Mouse (Mus musculus) heart, adult 2 months (tissue): ENCODE measurements around the gene 4921507P07Rik. TPM values are rescaled to one million over a fixed set of nuclear protein-coding genes. Genes with fewer than 3 reads are reported as not detected.

Source experiments
- DNase-seq, 2 experiments: peaks; one replicate each; pipeline ENCODE4 v3.0.0; 2021
- H3K27ac ChIP-seq: fragments of 200-600 bp; 2 replicates; pipeline ENCODE4 v1.8.1; 2022
- H3K27me3 ChIP-seq: fragments of 200-500 bp; 2 replicates; pipeline ENCODE4 v1.6.1; 2012; ENCODE audit warnings: mild to moderate bottlenecking, low read length, inconsistent platforms, mixed read lengths; ENCODE audit not compliant: control insufficient read depth, insufficient read depth
- H3K36me3 ChIP-seq: fragments of 200-500 bp; 2 replicates; pipeline ENCODE4 v1.6.1; 2012; ENCODE audit warnings: low read length, inconsistent platforms; ENCODE audit not compliant: control insufficient read depth, insufficient read depth
- H3K4me1 ChIP-seq: fragments of 200-500 bp; 2 replicates; pipeline ENCODE4 v1.6.1; 2011; ENCODE audit warnings: low read length; ENCODE audit not compliant: control insufficient read depth, insufficient read depth
- H3K4me3 ChIP-seq: fragments of 200-600 bp; 2 replicates; pipeline ENCODE4 v1.8.1; 2022
- H3K79me2 ChIP-seq: fragments of 200-500 bp; replicated peaks from 2 replicates; pipeline ENCODE4 v1.6.1; 2012; ENCODE audit warnings: mild to moderate bottlenecking, inconsistent platforms, low read length, moderate library complexity, mixed read lengths; ENCODE audit not compliant: control insufficient read depth, insufficient read depth
- H3K9ac ChIP-seq: fragments of 200-500 bp; 2 replicates; pipeline ENCODE4 v1.6.1; 2012; ENCODE audit warnings: low read depth, mild to moderate bottlenecking, control low read depth, inconsistent platforms, low read length, mixed read lengths
- CTCF ChIP-seq: fragments of 200-600 bp; IDR thresholded peaks from 2 replicates; pipeline ENCODE4 v1.8.1; 2022; ENCODE audit warnings: antibody characterized with exemption, mild to moderate bottlenecking, moderate library complexity
- EP300 ChIP-seq: fragments of 200-500 bp; IDR thresholded peaks from 2 replicates; pipeline ENCODE4 v1.6.1; 2011; ENCODE audit warnings: low read depth, low read length, control low read depth; ENCODE audit not compliant: insufficient read depth
- POLR2A ChIP-seq: fragments of 200-500 bp; IDR thresholded peaks from 2 replicates; pipeline ENCODE4 v1.6.1; 2011; ENCODE audit warnings: mild to moderate bottlenecking, low read depth, low read length, control low read depth; ENCODE audit not compliant: insufficient read depth
- WGBS: fragments of 180-500 bp; shearing (Covaris S2); methylation state at CpG from one replicate; pipeline ENCODE4 v1.1.7; 2018; 5-methylcytosine and 5-hydroxymethylcytosine counted together
- intact Hi-C: fragments of 180-260 bp; cut with DNase I; formaldehyde crosslinking; loops from one replicate; pipeline ENCODE4 v1.15.1; 2025
- microRNA-seq, 2 experiments: library from miRNA; unstranded; fragments of <30 nt; microRNA quantifications; one replicate each; pipeline ENCODE4 v1.2.0; 2021
- polyA plus RNA-seq: library from polyadenylated mRNA; depleted of rRNA; stranded (reverse); fragments of >200 nt; gene quantifications from 2 replicates; pipeline ENCODE4 v1.2.3, GENCODE M21; 2012; rRNA removed
- total RNA-seq, 2 experiments: library from RNA; stranded (reverse); gene quantifications; 2 replicates each; pipeline ENCODE4 v1.2.3; 2021

The 4921507P07Rik gene
- total and polyA plus RNA-seq, 3 experiments, result 0.20 to 0.29 (median 0.29) TPM

- intact Hi-C loops, result loop anchor here (1.0 to 5.0 kb wide), 2 partner anchors 69 to 214 kb away; partner anchors contain the start of gene Osbpl3
- H3K4me1 ChIP-seq, result no peaks in the 10 kb centered on the region
- no peak overlapping the region for H3K9ac ChIP-seq
- no peak overlapping the region for H3K27ac ChIP-seq
- 25% methylated on average over 7 of the region's 7 CpGs for WGBS
- no peaks in the 10 kb centered on the region for H3K36me3 ChIP-seq
- H3K4me3 ChIP-seq, result no peak overlapping the region
- H3K79me2 ChIP-seq, result no peaks in the 10 kb centered on the region
- H3K27me3 ChIP-seq, result no peaks in the 10 kb centered on the region
- TF ChIP-seq CTCF, result peak; percentile 92
- TF ChIP-seq EP300, result 0 out of 2 replicates have a peak, but pooled peaks have one; percentile 38
- no peak for TF ChIP-seq POLR2A
- DNase-seq, result peak; percentile 29 to 53
Measured at GRCm38 (mm10) chr6:50526597-50527024, 69.8 kb downstream of the 4921507P07Rik start.

- no peaks in the 10 kb centered on the region for H3K36me3 ChIP-seq
- H3K4me1 ChIP-seq, result no peaks in the 10 kb centered on the region
- no peaks in the 10 kb centered on the region for H3K27me3 ChIP-seq
- no peak for DNase-seq
- WGBS, result 87% methylated on average over 8 of the region's 8 CpGs
- no peaks in the 10 kb centered on the region for H3K79me2 ChIP-seq
- no peak overlapping the region for H3K9ac ChIP-seq
- TF ChIP-seq POLR2A (no peak), EP300 (no peak), CTCF (no peak)
- no peak overlapping the region for H3K27ac ChIP-seq
- intact Hi-C loops, result loop anchor here (1.0 to 5.0 kb wide), 2 partner anchors 69 to 214 kb away; partner anchors contain the start of gene Osbpl3
- no peak overlapping the region for H3K4me3 ChIP-seq
Measured at GRCm38 (mm10) chr6:50525846-50526245, 70.6 kb downstream of the 4921507P07Rik start.

- intact Hi-C loops, result no loop called here
- no peaks in the 10 kb centered on the region for H3K4me1 ChIP-seq
- WGBS, result 95% methylated on average over 10 of the region's 10 CpGs
- no peaks in the 10 kb centered on the region for H3K36me3 ChIP-seq
- H3K79me2 ChIP-seq, result no peaks in the 10 kb centered on the region
- no peak overlapping the region for H3K9ac ChIP-seq
- TF ChIP-seq EP300 (no peak), POLR2A (no peak), CTCF (no peak)
- no peak for DNase-seq
- no peak overlapping the region for H3K27ac ChIP-seq
- no peaks in the 10 kb centered on the region for H3K27me3 ChIP-seq
- no peak overlapping the region for H3K4me3 ChIP-seq
Measured at GRCm38 (mm10) chr6:50524261-50524896, 72.1 kb downstream of the 4921507P07Rik start.

Small RNA genes within 50 kb of the gene (microRNA-seq; reads per million reads assigned to microRNA genes)
- gene Mir6371, result 0 reads per million in 2 experiments

Other genes with a start within 250 kb of the 4921507P07Rik start
- 10 to 100 TPM; 25.4 to 26.5 TPM for gene Osbpl3, start 140.4 kb downstream of the 4921507P07Rik start, total RNA-seq
- gene Osbpl3, start 140.4 kb downstream of the 4921507P07Rik start, polyA plus RNA-seq, result 12.8 and 15.6 TPM in 2 replicates
- 100 to 1,000 TPM; 153 to 156 TPM for gene Cycs, start 30.1 kb downstream of the 4921507P07Rik start, total RNA-seq
- gene Cycs, start 30.1 kb downstream of the 4921507P07Rik start, polyA plus RNA-seq, result 29.6 and 71.5 TPM in 2 replicates
- gene Npvf, start 57.8 kb upstream of the 4921507P07Rik start, total RNA-seq, result not detected
- gene Npvf, start 57.8 kb upstream of the 4921507P07Rik start, polyA plus RNA-seq, result not detected in 2 replicates